Mouse (Mus musculus) neural tube, embryonic 15.5 days (tissue): ENCODE results near the gene Tas2r125. TPM values are rescaled to one million over a fixed set of nuclear protein-coding genes. Genes with fewer than 3 reads are reported as not detected.
"Not testable (repeated sequence)": the region's sequence is repeated elsewhere in the genome, so short reads cannot be mapped to it uniquely, and the experiment has no call there.

Experiments used
- ATAC-seq: fragments of 200-750 bp; cut with Nextera tagmentation; 2 replicates; pipeline ENCODE4 v1.8.0; 2017; ENCODE audit warnings: mild to moderate bottlenecking, moderate TSS enrichment, moderate library complexity; ENCODE audit not compliant: low FRiP score
- H3K27ac ChIP-seq: fragments of 300-500 bp; sonication (generic); replicated peaks from 2 replicates; pipeline ENCODE4 v1.5.1; 2015; ENCODE audit warnings: mild to moderate bottlenecking, inconsistent platforms
- H3K27me3 ChIP-seq: fragments of 300-500 bp; sonication (generic); replicated peaks from 2 replicates; pipeline ENCODE4 v1.6.1; 2015; ENCODE audit warnings: inconsistent platforms
- H3K36me3 ChIP-seq: fragments of 300-500 bp; sonication (generic); 2 replicates; pipeline ENCODE4 v1.6.1; 2015; ENCODE audit warnings: inconsistent platforms
- H3K4me1 ChIP-seq: fragments of 300-500 bp; sonication (generic); 2 replicates; pipeline ENCODE4 v1.6.1; 2015; ENCODE audit warnings: inconsistent platforms
- H3K4me2 ChIP-seq: fragments of 300-500 bp; sonication (generic); 2 replicates; pipeline ENCODE4 v1.6.1; 2015; ENCODE audit warnings: inconsistent platforms, mild to moderate bottlenecking, moderate library complexity
- H3K4me3 ChIP-seq: fragments of 300-500 bp; sonication (generic); replicated peaks from 2 replicates; pipeline ENCODE4 v1.5.1; 2015; ENCODE audit warnings: mild to moderate bottlenecking, inconsistent platforms
- H3K9ac ChIP-seq: fragments of 300-500 bp; sonication (generic); replicated peaks from 2 replicates; pipeline ENCODE4 v1.6.1; 2015; ENCODE audit warnings: mild to moderate bottlenecking, inconsistent platforms
- H3K9me3 ChIP-seq: fragments of 300-500 bp; sonication (generic); replicated peaks from 2 replicates; pipeline ENCODE4 v1.6.1; 2016; ENCODE audit warnings: inconsistent platforms
- WGBS: fragments of 180-500 bp; shearing (Covaris S2); methylation state at CpG from one replicate; pipeline ENCODE4 v1.1.7; 2015; ENCODE audit warnings: mixed read lengths; 5-methylcytosine and 5-hydroxymethylcytosine counted together
- polyA plus RNA-seq: library from polyadenylated mRNA; unstranded; fragments of >200 nt; fragmentation: Nextera tagmentation; extraction: Ambion mirVana; gene quantifications from 2 replicates; pipeline ENCODE4 v1.2.1, GENCODE M21; 2015

Tas2r125 gene
- not detected in 2 replicates for polyA plus RNA-seq

DNA sequence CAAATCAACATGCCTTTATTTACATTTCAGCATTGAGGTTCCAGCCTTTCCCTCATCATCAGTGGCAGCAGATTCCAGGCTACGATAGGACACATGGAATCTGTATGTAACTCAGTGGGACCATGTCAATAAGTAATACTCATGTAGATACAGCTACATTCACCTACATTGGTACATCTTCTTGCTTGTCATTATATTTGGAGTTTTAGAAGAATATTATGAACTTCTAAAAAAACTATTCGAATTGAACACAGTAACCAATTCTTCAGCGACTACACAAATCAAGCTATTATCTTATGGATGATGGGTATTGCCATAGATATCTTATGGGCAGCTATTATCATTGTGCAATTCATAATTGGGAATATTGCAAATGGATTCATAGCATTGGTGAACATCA lies at the start of gene Tas2r125:
Gene Tas2r125, plus strand, starts transcription at position 301 of the 400 bp plus-strand sequence.
- H3K9me3 ChIP-seq, result no peaks in the 10 kb centered on the region
- H3K27me3 ChIP-seq, result no peaks in the 10 kb centered on the region
- 90% methylated on average over 3 of the region's 3 CpGs for WGBS
- no peak within 1 kb of the TSS for H3K27ac ChIP-seq
- no peak within 1 kb of the TSS for H3K9ac ChIP-seq
- H3K4me3 ChIP-seq, result no peak within 1 kb of the TSS
- H3K4me2 ChIP-seq, result no peak within 1 kb of the TSS
- H3K4me1 ChIP-seq, result no peaks in the 10 kb centered on the region
- no peak for ATAC-seq
- H3K36me3 ChIP-seq, result no peaks in the 10 kb centered on the region

DNA sequence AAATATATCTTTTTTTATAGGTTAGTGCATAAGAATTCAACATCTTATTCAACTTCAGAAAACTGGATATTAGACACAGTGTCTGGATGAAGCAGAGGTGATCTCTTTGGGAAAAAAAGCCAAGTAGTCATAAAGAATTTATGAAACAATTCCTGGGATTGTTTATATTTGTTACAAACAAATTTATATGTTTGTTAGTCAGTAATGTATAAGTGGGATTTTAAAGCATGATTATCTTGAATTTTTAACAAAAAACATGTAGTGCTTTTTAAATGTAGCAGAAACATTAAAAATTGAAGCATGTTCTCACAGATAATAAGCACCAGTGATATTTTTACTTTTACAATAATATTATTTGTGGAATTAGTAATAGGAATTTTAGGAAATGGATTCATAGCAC lies 41.7 kb upstream of the Tas2r125 start, which contains the start of gene Tas2r110:
Gene Tas2r110, plus strand, starts transcription at position 301 of the 400 bp plus-strand sequence.
- Histone ChIP-seq H3K27me3 (no peaks in the 10 kb centered on the region), H3K4me1 (no peaks in the 10 kb centered on the region), H3K9me3 (no peaks in the 10 kb centered on the region), H3K27ac (no peak within 1 kb of the TSS), H3K4me2 (no peak within 1 kb of the TSS), H3K9ac (no peak within 1 kb of the TSS), H3K4me3 (no peak within 1 kb of the TSS), H3K36me3 (no peaks in the 10 kb centered on the region)
- ATAC-seq, result no peak

GRCm38 (mm10) chr6:132892711-132893110 lies 16.7 kb upstream of the Tas2r125 start, which contains the start of gene Tas2r113:
Gene Tas2r113, plus strand, starts transcription at chr6:132893011.
- ATAC-seq, result no peak
- WGBS, result 76% methylated on average over 1 of the region's 1 CpGs

GRCm38 (mm10) chr6:132941376-132941775 lies 31.9 kb downstream of the Tas2r125 start:
- not testable (repeated sequence) for H3K27me3 ChIP-seq, H3K27ac ChIP-seq, ATAC-seq, H3K4me2 ChIP-seq, H3K4me1 ChIP-seq, H3K9ac ChIP-seq, H3K36me3 ChIP-seq, H3K9me3 ChIP-seq, H3K4me3 ChIP-seq

More at GRCm38 (mm10) chr6:132892711-132893110, 16.7 kb upstream of the Tas2r125 start, which contains the start of gene Tas2r113:
- Histone ChIP-seq H3K9ac (no peak within 1 kb of the TSS), H3K4me1 (no peaks in the 10 kb centered on the region), H3K9me3 (no peaks in the 10 kb centered on the region), H3K4me2 (no peak within 1 kb of the TSS), H3K4me3 (no peak within 1 kb of the TSS), H3K27me3 (no peaks in the 10 kb centered on the region), H3K27ac (no peak within 1 kb of the TSS), H3K36me3 (no peaks in the 10 kb centered on the region)

GRCm38 (mm10) chr6:132950802-132951201 lies 41.4 kb downstream of the Tas2r125 start, which contains the start of gene Tas2r129:
Gene Tas2r129, plus strand, starts transcription at chr6:132951102.
- Histone ChIP-seq H3K9ac (no peak within 1 kb of the TSS), H3K36me3 (no peaks in the 10 kb centered on the region), H3K27me3 (no peaks in the 10 kb centered on the region), H3K27ac (no peak within 1 kb of the TSS), H3K4me2 (no peak within 1 kb of the TSS), H3K4me3 (no peak within 1 kb of the TSS), H3K4me1 (no peaks in the 10 kb centered on the region), H3K9me3 (no peaks in the 10 kb centered on the region)
- WGBS, result 84% methylated on average over 2 of the region's 2 CpGs
- ATAC-seq, result no peak

DNA sequence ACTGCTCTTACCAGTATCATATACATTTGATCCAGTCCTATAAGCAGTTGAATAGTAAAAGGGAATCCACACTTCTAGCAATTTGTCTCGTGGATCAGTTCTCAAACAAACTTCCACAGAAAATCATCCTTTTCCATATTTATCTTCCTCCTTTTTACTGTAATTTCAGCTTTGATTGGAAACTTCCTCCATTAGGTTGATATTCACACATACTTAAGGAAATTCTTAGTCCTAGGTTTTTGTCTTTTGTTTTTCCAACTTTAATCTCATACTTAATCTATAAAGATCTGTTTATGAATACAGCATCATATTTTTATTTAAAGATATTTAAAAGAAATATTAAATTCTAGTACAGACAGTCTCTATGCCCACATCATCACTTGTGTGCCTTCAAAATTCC lies 48.4 kb downstream of the Tas2r125 start, which contains the start of gene Tas2r131:
Gene Tas2r131, minus strand, starts transcription at position 101 of the 400 bp plus-strand sequence.
- Histone ChIP-seq H3K4me1 (no peaks in the 10 kb centered on the region), H3K4me3 (no peak within 1 kb of the TSS), H3K36me3 (no peaks in the 10 kb centered on the region), H3K4me2 (no peak within 1 kb of the TSS), H3K27ac (no peak within 1 kb of the TSS), H3K9ac (no peak within 1 kb of the TSS), H3K27me3 (no peaks in the 10 kb centered on the region), H3K9me3 (no peaks in the 10 kb centered on the region)
- no peak for ATAC-seq
- 74% methylated on average over 1 of the region's 1 CpGs for WGBS

Other genes starting within 250 kb of the Tas2r125 start
- gene Tas2r121, start 208.6 kb upstream of the Tas2r125 start, polyA plus RNA-seq, result not detected in 2 replicates
- gene Tas2r122, start 197.7 kb upstream of the Tas2r125 start, polyA plus RNA-seq, result not detected in 2 replicates
- not detected in 2 replicates for gene Tas2r115, start 171.6 kb upstream of the Tas2r125 start, polyA plus RNA-seq
- not detected in 2 replicates for gene Tas2r124, start 154.9 kb upstream of the Tas2r125 start, polyA plus RNA-seq
- not detected in 2 replicates for gene Tas2r102, start 147.5 kb upstream of the Tas2r125 start, polyA plus RNA-seq
- not detected in 2 replicates for gene Tas2r136, start 131.5 kb upstream of the Tas2r125 start, polyA plus RNA-seq
- gene Tas2r117, start 106.8 kb upstream of the Tas2r125 start, polyA plus RNA-seq, result not detected in 2 replicates
- not detected in 2 replicates for gene Tas2r123, start 62.5 kb upstream of the Tas2r125 start, polyA plus RNA-seq
- gene Tas2r116, start 54.2 kb upstream of the Tas2r125 start, polyA plus RNA-seq, result not detected in 2 replicates
- not detected in 2 replicates for gene Tas2r110, start 41.6 kb upstream of the Tas2r125 start, polyA plus RNA-seq
- gene Tas2r113, start 16.6 kb upstream of the Tas2r125 start, polyA plus RNA-seq, result not detected in 2 replicates
- gene Tas2r129, start 41.5 kb downstream of the Tas2r125 start, polyA plus RNA-seq, result not detected in 2 replicates
- gene Tas2r131, start 48.3 kb downstream of the Tas2r125 start, polyA plus RNA-seq, result not detected in 2 replicates
- gene Tas2r109, start 71.3 kb downstream of the Tas2r125 start, polyA plus RNA-seq, result not detected in 2 replicates
- not detected in 2 replicates for gene Tas2r103, start 127.5 kb downstream of the Tas2r125 start, polyA plus RNA-seq
- gene Tas2r140, start 146.2 kb downstream of the Tas2r125 start, polyA plus RNA-seq, result not detected in 2 replicates
- 116 and 136 TPM in 2 replicates for gene Smim10l1, start 195.3 kb downstream of the Tas2r125 start, polyA plus RNA-seq